Mouse (Mus musculus) thymus, adult 2 months (tissue): ENCODE data around the gene AI481877.

ENCODE experiments used
- CTCF ChIP-seq: fragments of 200-500 bp; IDR thresholded peaks from 2 replicates; pipeline ENCODE4 v1.5.1; 2012; ENCODE audit warnings: mild to moderate bottlenecking, control low read depth, low read length, moderate library complexity, borderline replicate concordance; ENCODE audit not compliant: control insufficient read depth, poor library complexity, insufficient read depth; ENCODE audit errors: extremely low read depth
- POLR2A ChIP-seq: fragments of 200-500 bp; IDR thresholded peaks from 2 replicates; pipeline ENCODE4 v1.6.1; 2012; ENCODE audit warnings: mild to moderate bottlenecking, low read length, control low read depth, moderate library complexity; ENCODE audit not compliant: control insufficient read depth, poor library complexity, insufficient read depth; ENCODE audit errors: extremely low read depth

DNA sequence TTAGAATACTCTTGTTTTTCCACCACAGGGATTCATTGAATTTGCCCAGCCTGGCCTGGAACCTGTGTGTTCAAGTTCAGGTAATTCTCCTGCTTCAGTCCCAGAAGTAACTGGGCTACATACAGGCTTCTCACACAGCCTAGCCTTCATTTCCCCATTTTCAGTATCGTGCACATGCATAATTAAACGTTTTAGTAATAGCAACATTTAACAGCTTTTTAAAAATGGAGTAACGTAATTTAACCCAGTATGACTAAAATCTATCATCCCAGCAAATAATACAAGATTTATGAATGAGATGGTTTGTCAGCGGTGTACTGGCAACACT is 49.7 kb upstream of the AI481877 start:
- no peak for TF ChIP-seq CTCF
- TF ChIP-seq POLR2A = no peak
